ENCODE assay signal across 10 mouse cellular contexts in the genomic region with DNA sequence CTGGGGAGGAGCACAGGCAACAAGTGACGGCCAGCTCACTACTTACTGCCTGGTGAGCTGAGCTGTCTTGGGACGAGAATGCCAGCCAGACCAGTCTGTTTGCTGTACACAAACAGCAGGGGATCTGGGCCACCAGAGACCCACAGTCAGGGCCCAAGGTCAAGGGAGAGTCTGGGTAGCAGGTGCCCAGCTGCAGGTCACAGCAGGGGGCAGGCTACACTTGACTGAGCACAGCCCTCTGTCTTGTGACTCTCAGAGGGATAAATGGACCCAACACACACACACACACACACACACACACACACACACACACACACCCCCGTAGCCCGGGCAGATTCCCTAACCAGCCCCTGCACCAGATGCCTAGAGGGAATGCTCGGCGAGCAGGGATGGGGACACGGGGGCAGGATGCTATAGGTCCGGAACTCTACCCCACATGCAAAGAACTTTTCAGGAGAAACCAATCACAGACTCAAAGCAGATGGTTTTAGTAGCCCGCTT. TPM values are rescaled to one million over a fixed set of nuclear protein-coding genes. Genes with fewer than 3 reads are reported as not detected.
DNase-seq lines count a peak whose midpoint lies in the region; ATAC-seq and TF ChIP-seq lines count a peak whose summit lies in the region.
"Had no signal": no experiment of that assay in that cellular context is flagged by ENCODE, and none has a peak within 500 bp of the region (broad histone marks: within the 10 kb centered on the region; RNA-seq: fewer than 3 reads in every experiment).

No protein-coding gene starts in this region.

- H3K27me3 ChIP-seq in hindbrain, embryonic 11.5 days (ENCODE audit: control insufficient read depth, insufficient read depth, low read length) = no peaks in the 10 kb centered on the region
- H3K27me3 ChIP-seq in hindbrain, embryonic 14.5 days (ENCODE audit: control insufficient read depth, insufficient read depth, low read length) = no peaks in the 10 kb centered on the region
- no peaks in the 10 kb centered on the region for H3K27me3 ChIP-seq in kidney, adult 2 months (replicated peaks; ENCODE audit: control insufficient read depth, insufficient read depth, low read length)

- no peak overlapping the region for H3K9ac ChIP-seq in hindbrain, embryonic 11.5 days (ENCODE audit: low read depth, low read length)
- H3K9ac ChIP-seq in hindbrain, embryonic 14.5 days = no peak overlapping the region

- no peak for TF ChIP-seq CTCF in kidney, adult 2 months (conservative IDR thresholded peaks at IDR 0.05; ENCODE audit: insufficient read depth, insufficient read length, low read depth, low read length)

- ATAC-seq in hindbrain, embryonic 11.5 days (ENCODE audit: low FRiP score) = no peak
- no peak for ATAC-seq in hindbrain, embryonic 14.5 days (ENCODE audit: low FRiP score)

- H3K27ac ChIP-seq in hindbrain, embryonic 11.5 days (ENCODE audit: low read depth, low read length) = no peak overlapping the region
- H3K27ac ChIP-seq in hindbrain, embryonic 14.5 days = no peak overlapping the region
- H3K27ac ChIP-seq in kidney, adult 2 months (ENCODE audit: insufficient read depth, low read depth, low read length) = peak overlapping the region; percentile 97
- H3K27ac ChIP-seq: layer of hippocampus, adult 2 months had no signal

- peak; percentile 34 for DNase-seq in hindbrain, embryonic 11.5 days (ENCODE audit: low spot score)
- no peak for DNase-seq in hindbrain, embryonic 14.5 days (ENCODE audit: low spot score)
- peak; percentile 55 for DNase-seq in brain, adult 2 months (ENCODE audit: low read depth, low spot score)
- peak; percentile 93 for DNase-seq in kidney, adult 2 months
- peak; percentile 52 for DNase-seq in naive thymus-derived CD4-positive, alpha-beta T cell, adult 2 months (ENCODE audit: low read depth)
- no peak for DNase-seq in thymus, postnatal 4 days
- DNase-seq in lung, postnatal 14 days = no peak
- DNase-seq in heart, adult 18-20 months = no peak

- H3K4me3 ChIP-seq in hindbrain, embryonic 11.5 days (ENCODE audit: low read depth, low read length) = no peak overlapping the region
- no peak overlapping the region for H3K4me3 ChIP-seq in hindbrain, embryonic 14.5 days (replicated peaks; ENCODE audit: low read length)
- H3K4me3 ChIP-seq in kidney, adult 2 months (ENCODE audit: insufficient read depth, low read depth, low read length) = no peak overlapping the region
- H3K4me3 ChIP-seq: layer of hippocampus, adult 2 months; megakaryocyte, embryonic 14.5 days had no signal

- no peak for TF ChIP-seq POLR2A in kidney, adult 2 months (IDR thresholded peaks at IDR 0.05; ENCODE audit: low read depth, low read length)

- no peak overlapping the region for H3K4me2 ChIP-seq in hindbrain, embryonic 11.5 days (replicated peaks; ENCODE audit: low read depth, low read length)
- no peak overlapping the region for H3K4me2 ChIP-seq in hindbrain, embryonic 14.5 days (replicated peaks)

- H3K4me1 ChIP-seq in hindbrain, embryonic 11.5 days (replicated peaks; ENCODE audit: control insufficient read depth, insufficient read depth, low read length) = peaks cover 13% of the 10 kb centered on the region
- H3K4me1 ChIP-seq in hindbrain, embryonic 14.5 days (replicated peaks; ENCODE audit: control insufficient read depth, insufficient read depth, low read length) = peaks cover 14% of the 10 kb centered on the region
- H3K4me1 ChIP-seq in kidney, adult 2 months (ENCODE audit: control insufficient read depth, insufficient read depth, low read length) = peaks cover 43% of the 10 kb centered on the region

- H3K9me3 ChIP-seq in hindbrain, embryonic 11.5 days (ENCODE audit: control insufficient read depth, low read length) = no peaks in the 10 kb centered on the region
- H3K9me3 ChIP-seq in hindbrain, embryonic 14.5 days (ENCODE audit: control insufficient read depth, low read length) = no peaks in the 10 kb centered on the region
- H3K9me3 ChIP-seq: megakaryocyte, embryonic 14.5 days had no signal

- WGBS in hindbrain, embryonic 11.5 days = 11% methylated on average over 9 of the region's 9 CpGs
- WGBS in hindbrain, embryonic 14.5 days = 15% methylated on average over 9 of the region's 9 CpGs
- WGBS in kidney, adult 2 months = 29% methylated on average over 9 of the region's 9 CpGs

- H3K36me3 ChIP-seq in hindbrain, embryonic 11.5 days (ENCODE audit: control insufficient read depth, insufficient read depth, low read length) = no peaks in the 10 kb centered on the region
- H3K36me3 ChIP-seq in hindbrain, embryonic 14.5 days (replicated peaks; ENCODE audit: control insufficient read depth, insufficient read depth) = no peaks in the 10 kb centered on the region
- peaks cover 2% of the 10 kb centered on the region; the same call in 1 of the 2 replicates for H3K36me3 ChIP-seq in kidney, adult 2 months (ENCODE audit: control insufficient read depth, insufficient read depth, low read length)

RNA-seq across cellular contexts. Expression of gene Cd300a, which starts 14.5 kb away (rescaled TPM):
- 0.92 and 1.0 TPM in 2 replicates for polyA plus RNA-seq in hindbrain, embryonic 11.5 days (2014; fragmentation: Nextera tagmentation; extraction: Ambion mirVana)
- 0.81 and 1.9 TPM in 2 replicates for polyA plus RNA-seq in hindbrain, embryonic 14.5 days (2014; fragmentation: Nextera tagmentation; extraction: Ambion mirVana)
- 0.61 and 0.91 TPM in 2 replicates for polyA plus RNA-seq in kidney, adult 2 months (2012; rRNA removed)
- under 1 TPM; 0.62 to 0.98 TPM for total RNA-seq in heart, adult 18-20 months (2021)

RNA-seq across cellular contexts. Expression of gene Gprc5c, which starts 24.4 kb away (rescaled TPM):
- 17.7 and 18.3 TPM in 2 replicates for polyA plus RNA-seq in hindbrain, embryonic 11.5 days (2014; fragmentation: Nextera tagmentation; extraction: Ambion mirVana)
- 8.5 and 9.9 TPM in 2 replicates for polyA plus RNA-seq in hindbrain, embryonic 14.5 days (2014; fragmentation: Nextera tagmentation; extraction: Ambion mirVana)
- polyA plus RNA-seq in kidney, adult 2 months (2012; rRNA removed) = 241 and 285 TPM in 2 replicates
- total RNA-seq in heart, adult 18-20 months (2021) = 1 to 10 TPM; 5.1 to 7.5 TPM

RNA-seq across cellular contexts. Expression of gene Cd300lb, which starts 58.8 kb away (rescaled TPM):
- polyA plus RNA-seq in hindbrain, embryonic 11.5 days (2014; fragmentation: Nextera tagmentation; extraction: Ambion mirVana) = 0.06 and 0.22 TPM in 2 replicates
- polyA plus RNA-seq in hindbrain, embryonic 14.5 days (2014; fragmentation: Nextera tagmentation; extraction: Ambion mirVana) = 0.10 and 0.29 TPM in 2 replicates
- polyA plus RNA-seq in kidney, adult 2 months (2012; rRNA removed) = 0.18 and 0.33 TPM in 2 replicates
- total RNA-seq in heart, adult 18-20 months (2021) = under 1 TPM; 0.23 to 0.40 TPM

Comparison
In these comparisons a context has a peak if more than half of its experiments do, and no peak if none do; other contexts are left out.
1. DNase-seq: peak in hindbrain, embryonic 11.5 days (single experiment), brain, adult 2 months (single experiment), kidney, adult 2 months (single experiment) and naive thymus-derived CD4-positive, alpha-beta T cell, adult 2 months (single experiment); none in hindbrain, embryonic 14.5 days (single experiment), thymus, postnatal 4 days (single experiment), lung, postnatal 14 days (single experiment) and heart, adult 18-20 months (0 of 2).
2. RNA of gene Gprc5c, which starts 24.4 kb away (polyA plus RNA-seq): 241 to 285 TPM in kidney, adult 2 months; 17.7 to 18.3 TPM in hindbrain, embryonic 11.5 days and 8.5 to 9.9 TPM in hindbrain, embryonic 14.5 days; every median in the first group is over 10 times any median in the second.